Mouse (Mus musculus): ENCODE measurements around the gene Aebp1. TPM values are rescaled to one million over a fixed set of nuclear protein-coding genes. Genes with fewer than 3 reads are reported as not detected.

Aebp1 gene
- polyA plus RNA-seq, 1 experiment from 2014 or later = 19.0 TPM

DNA sequence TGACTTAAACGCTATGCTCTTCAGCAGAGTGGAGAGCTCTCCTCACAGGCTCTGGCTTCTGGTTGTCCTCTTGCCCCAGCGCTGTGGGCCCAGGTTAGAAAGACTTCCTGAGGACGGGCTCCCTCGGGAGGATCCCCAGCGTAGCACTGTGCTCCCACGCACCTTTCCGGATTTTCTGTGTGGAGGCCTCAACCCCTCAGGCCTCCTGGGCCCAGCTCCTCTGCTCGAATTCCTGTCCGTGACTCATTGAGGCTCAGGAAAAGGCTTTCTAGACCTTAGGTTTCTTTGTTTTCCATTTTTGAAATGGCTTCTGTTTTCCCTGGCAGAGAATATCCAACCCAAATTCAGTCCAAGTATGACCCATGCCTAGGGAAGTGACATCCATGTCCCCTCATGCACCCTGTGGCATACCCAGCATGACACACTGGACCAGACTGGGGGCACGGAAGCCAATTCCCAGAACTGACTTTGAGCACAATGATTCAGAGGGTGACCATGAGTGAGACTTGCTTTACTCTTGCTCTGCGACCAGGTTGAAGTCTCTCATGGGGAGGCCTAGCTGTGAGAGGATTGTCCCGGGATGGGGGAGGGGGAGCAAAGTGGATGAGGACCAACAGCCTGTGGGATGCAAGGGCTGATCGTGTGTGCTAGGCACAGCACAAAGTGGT is 1.7 kb upstream of the Aebp1 start:
- peaks cover 41% of the 10 kb centered on the region for H3K27me3 ChIP-seq (replicated peaks)
- H3K9ac ChIP-seq = no peak overlapping the region
- H3K36me3 ChIP-seq = no peaks in the 10 kb centered on the region
- H3K27ac ChIP-seq = no peak overlapping the region
- H3K4me3 ChIP-seq = no peak overlapping the region
- no peak for ATAC-seq (ENCODE audit: low FRiP score, low read depth)
- peaks cover 9% of the 10 kb centered on the region for H3K4me1 ChIP-seq
- WGBS = 87% methylated on average over 13 of the region's 13 CpGs
- H3K4me2 ChIP-seq (replicated peaks) = no peak overlapping the region
- no peaks in the 10 kb centered on the region for H3K9me3 ChIP-seq

GRCm38 (mm10) chr11:5860639-5861038 is 1.1 kb upstream of the Aebp1 start:
- H3K27me3 ChIP-seq (replicated peaks) = peaks cover 41% of the 10 kb centered on the region
- WGBS = 69% methylated on average over 6 of the region's 6 CpGs
- H3K9ac ChIP-seq = no peak overlapping the region
- H3K4me3 ChIP-seq = no peak overlapping the region
- H3K4me2 ChIP-seq (replicated peaks) = no peak overlapping the region
- peaks cover 9% of the 10 kb centered on the region for H3K4me1 ChIP-seq
- H3K27ac ChIP-seq = no peak overlapping the region
- no peaks in the 10 kb centered on the region for H3K36me3 ChIP-seq
- no peak for ATAC-seq (ENCODE audit: low FRiP score, low read depth)
- no peaks in the 10 kb centered on the region for H3K9me3 ChIP-seq

DNA sequence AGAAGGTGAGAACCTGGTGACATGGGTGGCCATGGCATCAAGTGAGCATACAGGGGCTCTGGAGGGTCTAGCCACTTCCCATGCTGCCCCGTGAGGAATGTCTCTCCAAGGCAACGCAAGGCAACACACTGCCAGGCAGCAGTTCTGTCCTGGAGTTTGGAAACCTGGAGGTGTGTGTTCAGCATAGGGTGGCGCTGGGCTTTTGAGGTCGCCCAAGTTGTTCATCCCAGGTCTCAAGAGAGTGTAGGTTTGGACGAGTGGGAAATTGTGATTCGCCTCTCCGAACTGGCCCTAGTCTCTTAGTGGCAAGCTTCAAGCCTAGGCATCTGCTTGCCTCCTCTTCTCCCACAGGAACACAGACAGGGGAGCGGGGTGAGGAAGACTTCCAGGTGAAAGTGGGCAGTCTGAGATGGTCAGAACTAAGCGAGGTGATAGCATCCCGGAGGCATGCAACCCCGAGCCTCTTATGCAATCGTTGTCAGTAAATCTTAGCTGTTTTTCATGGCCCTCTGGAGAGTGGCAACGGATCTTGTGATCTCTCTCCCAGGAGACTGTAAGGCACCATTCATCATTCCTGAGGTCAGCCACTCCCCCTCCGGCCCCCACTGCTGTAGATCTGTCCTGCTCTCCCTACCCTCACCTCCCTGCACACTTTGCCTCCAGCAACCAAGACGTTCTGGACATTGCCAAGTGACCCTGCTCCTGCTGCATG is 803 bp downstream of the Aebp1 start:
- peaks cover 9% of the 10 kb centered on the region for H3K4me1 ChIP-seq
- H3K9me3 ChIP-seq = no peaks in the 10 kb centered on the region
- H3K4me2 ChIP-seq (replicated peaks) = peak overlapping the region; percentile 63
- no peak overlapping the region for H3K27ac ChIP-seq
- H3K4me3 ChIP-seq = peak overlapping the region; percentile 32
- peaks cover 41% of the 10 kb centered on the region for H3K27me3 ChIP-seq (replicated peaks)
- no peaks in the 10 kb centered on the region for H3K36me3 ChIP-seq
- peak overlapping the region; percentile 41; the same call in 1 of the 2 replicates for H3K9ac ChIP-seq
- WGBS = 20% methylated on average over 15 of the region's 15 CpGs
- no peak for ATAC-seq (ENCODE audit: low FRiP score, low read depth)

GRCm38 (mm10) chr11:5867196-5867595 is 5.4 kb downstream of the Aebp1 start:
- Histone ChIP-seq H3K36me3 (peaks cover 25% of the 10 kb centered on the region), H3K27me3 (replicated peaks) (peaks cover 16% of the 10 kb centered on the region), H3K9ac (no peak overlapping the region), H3K9me3 (no peaks in the 10 kb centered on the region), H3K4me3 (no peak overlapping the region), H3K27ac (no peak overlapping the region), H3K4me2 (replicated peaks) (no peak overlapping the region), H3K4me1 (no peaks in the 10 kb centered on the region; the same call in 1 of the 2 replicates)
- 91% methylated on average over 2 of the region's 2 CpGs for WGBS
- no peak for ATAC-seq (ENCODE audit: low FRiP score, low read depth)

DNA sequence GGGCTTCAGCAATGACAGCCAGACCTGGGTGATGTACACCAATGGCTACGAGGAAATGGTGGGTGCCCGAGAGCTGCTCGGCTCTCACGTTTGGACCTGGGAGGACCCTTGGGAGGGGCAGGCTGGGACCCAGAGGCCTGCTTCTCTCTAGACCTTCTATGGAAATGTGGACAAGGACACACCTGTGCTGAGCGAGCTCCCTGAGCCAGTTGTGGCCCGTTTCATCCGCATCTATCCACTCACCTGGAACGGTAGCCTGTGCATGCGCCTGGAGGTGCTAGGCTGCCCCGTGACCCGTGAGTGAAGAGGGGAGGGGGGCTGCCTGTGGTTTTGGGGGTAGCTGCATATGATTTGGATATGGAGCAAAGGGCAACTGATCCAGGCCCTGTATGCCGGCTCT is 6.6 kb downstream of the Aebp1 start:
- Histone ChIP-seq H3K4me2 (replicated peaks) (no peak overlapping the region), H3K27me3 (replicated peaks) (0 out of 2 replicates have a peak, but pooled peaks cover 5% of the 10 kb centered on the region), H3K9ac (no peak overlapping the region), H3K27ac (no peak overlapping the region), H3K36me3 (peaks cover 36% of the 10 kb centered on the region), H3K4me3 (no peak overlapping the region), H3K4me1 (no peaks in the 10 kb centered on the region), H3K9me3 (no peaks in the 10 kb centered on the region)
- 92% methylated on average over 12 of the region's 12 CpGs for WGBS
- ATAC-seq (ENCODE audit: low FRiP score, low read depth) = no peak

DNA sequence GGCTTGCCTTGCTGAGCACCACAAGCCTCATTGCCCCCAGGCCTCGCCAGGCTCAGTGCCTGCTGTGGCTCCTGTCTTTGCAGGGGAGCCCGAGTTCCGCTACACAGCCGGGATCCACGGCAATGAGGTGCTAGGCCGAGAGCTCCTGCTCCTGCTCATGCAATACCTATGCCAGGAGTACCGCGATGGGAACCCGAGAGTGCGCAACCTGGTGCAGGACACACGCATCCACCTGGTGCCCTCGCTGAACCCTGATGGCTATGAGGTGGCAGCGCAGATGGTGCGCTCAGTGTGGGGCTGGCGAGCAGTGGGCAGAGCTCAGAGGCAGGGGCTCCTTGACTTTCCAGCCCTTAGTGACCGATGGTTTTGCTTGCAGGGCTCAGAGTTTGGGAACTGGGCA is 7.6 kb downstream of the Aebp1 start:
- WGBS = 94% methylated on average over 16 of the region's 16 CpGs
- Histone ChIP-seq H3K27ac (no peak overlapping the region), H3K4me2 (replicated peaks) (no peak overlapping the region), H3K4me3 (no peak overlapping the region), H3K36me3 (peaks cover 46% of the 10 kb centered on the region), H3K4me1 (no peaks in the 10 kb centered on the region), H3K27me3 (replicated peaks) (no peaks in the 10 kb centered on the region), H3K9ac (no peak overlapping the region), H3K9me3 (no peaks in the 10 kb centered on the region)
- no peak for ATAC-seq (ENCODE audit: low FRiP score, low read depth)

- ATAC-seq (ENCODE audit: low FRiP score, low read depth) = no peak
- no peak overlapping the region for H3K4me3 ChIP-seq
- no peak overlapping the region for H3K27ac ChIP-seq
- H3K9ac ChIP-seq = no peak overlapping the region
- no peaks in the 10 kb centered on the region for H3K9me3 ChIP-seq
- no peaks in the 10 kb centered on the region for H3K4me1 ChIP-seq
- 93% methylated on average over 16 of the region's 16 CpGs for WGBS
- peaks cover 53% of the 10 kb centered on the region for H3K36me3 ChIP-seq
- no peaks in the 10 kb centered on the region for H3K27me3 ChIP-seq (replicated peaks)
- H3K4me2 ChIP-seq (replicated peaks) = no peak overlapping the region
These were observed 8.3 kb downstream of the Aebp1 start for GRCm38 (mm10) chr11:5870069-5870468.

- ATAC-seq (ENCODE audit: low FRiP score, low read depth) = no peak
- H3K9me3 ChIP-seq = no peaks in the 10 kb centered on the region
- H3K4me1 ChIP-seq = peaks cover 10% of the 10 kb centered on the region
- no peak overlapping the region for H3K4me3 ChIP-seq
- WGBS = 94% methylated on average over 11 of the region's 11 CpGs
- no peak overlapping the region for H3K4me2 ChIP-seq (replicated peaks)
- H3K36me3 ChIP-seq = peaks cover 61% of the 10 kb centered on the region
- no peaks in the 10 kb centered on the region for H3K27me3 ChIP-seq (replicated peaks)
- no peak overlapping the region for H3K27ac ChIP-seq
- H3K9ac ChIP-seq = no peak overlapping the region
These were observed 11.0 kb downstream of the Aebp1 start for GRCm38 (mm10) chr11:5872707-5873106.

DNA sequence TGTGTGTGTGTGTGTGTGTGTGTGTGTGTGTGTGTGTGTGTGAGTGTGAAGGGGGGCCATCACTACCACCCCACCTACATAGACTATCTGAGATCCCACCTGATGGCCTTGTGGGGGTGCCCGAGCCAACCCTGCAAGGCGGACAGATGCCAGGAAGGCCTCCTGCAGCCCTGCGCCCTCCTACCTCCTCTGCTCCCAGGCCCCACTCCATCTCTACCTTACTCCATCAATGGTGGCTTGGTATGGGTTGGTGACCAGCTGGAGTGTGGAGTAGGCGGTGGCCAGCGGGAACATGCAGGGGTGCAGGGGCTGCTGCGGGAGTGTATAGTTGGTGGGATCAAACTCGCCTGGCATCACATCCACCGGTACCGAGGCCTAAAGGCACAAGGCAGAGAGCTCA is 11.4 kb downstream of the Aebp1 start:
- no peak for ATAC-seq (ENCODE audit: low FRiP score, low read depth)
- H3K9me3 ChIP-seq = no peaks in the 10 kb centered on the region
- no peak overlapping the region for H3K27ac ChIP-seq
- peaks cover 61% of the 10 kb centered on the region for H3K36me3 ChIP-seq
- H3K4me1 ChIP-seq = peaks cover 10% of the 10 kb centered on the region
- no peak overlapping the region for H3K4me3 ChIP-seq
- 98% methylated on average over 9 of the region's 9 CpGs for WGBS
- H3K9ac ChIP-seq = no peak overlapping the region
- no peak overlapping the region for H3K4me2 ChIP-seq (replicated peaks)
- no peaks in the 10 kb centered on the region for H3K27me3 ChIP-seq (replicated peaks)

- Histone ChIP-seq H3K4me1 (peaks cover 10% of the 10 kb centered on the region), H3K36me3 (peaks cover 35% of the 10 kb centered on the region), H3K27ac (no peak overlapping the region), H3K4me2 (replicated peaks) (peak overlapping the region; percentile 58), H3K4me3 (peak overlapping the region; percentile 61), H3K27me3 (replicated peaks) (no peaks in the 10 kb centered on the region), H3K9ac (peak overlapping the region; percentile 48), H3K9me3 (no peaks in the 10 kb centered on the region)
- 6% methylated on average over 5 of the region's 5 CpGs for WGBS
- ATAC-seq (ENCODE audit: low FRiP score, low read depth) = no peak
These were observed 15.7 kb downstream of the Aebp1 start for GRCm38 (mm10) chr11:5877421-5877820.

DNA sequence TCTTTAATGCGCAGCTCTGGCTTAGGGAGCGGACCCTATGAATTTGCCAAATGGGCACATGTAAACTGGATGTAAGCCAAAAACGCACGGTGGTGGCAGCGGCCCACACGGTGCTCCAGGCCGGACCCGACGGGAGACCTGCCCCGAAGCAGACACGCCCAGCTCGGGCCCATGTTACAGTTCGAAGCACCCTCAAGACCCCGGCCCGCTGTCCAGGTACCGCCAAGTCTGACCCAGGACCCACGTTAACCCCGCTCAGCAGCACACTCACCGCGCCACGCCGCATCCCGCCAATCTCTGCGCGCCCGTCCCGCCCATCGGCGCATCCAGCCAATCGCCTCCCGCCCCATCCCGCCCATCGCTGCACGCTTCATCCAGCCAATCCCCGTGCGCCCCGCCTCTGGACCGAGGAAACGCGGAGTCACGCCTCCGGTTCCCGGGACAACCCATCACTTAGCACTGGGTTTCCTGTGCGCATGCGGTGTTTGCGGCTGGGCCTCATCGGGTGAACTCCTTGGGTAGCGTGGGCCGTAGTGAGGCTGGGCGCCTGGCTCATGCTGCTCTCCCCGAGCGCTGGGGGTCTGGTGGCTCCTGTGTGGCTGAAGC is 16.3 kb downstream of the Aebp1 start, which contains the start of gene Pold2:
Gene Pold2, minus strand, starts transcription at position 372 of the 606 bp plus-strand sequence.
- Histone ChIP-seq H3K4me2 (replicated peaks) (peak within 1 kb of the TSS; percentile 58), H3K4me1 (peaks cover 10% of the 10 kb centered on the region), H3K36me3 (peaks cover 29% of the 10 kb centered on the region), H3K27ac (peak within 1 kb of the TSS; percentile 39; the same call in 1 of the 2 replicates), H3K4me3 (peak within 1 kb of the TSS; percentile 61), H3K27me3 (replicated peaks) (no peaks in the 10 kb centered on the region), H3K9ac (peak within 1 kb of the TSS; percentile 53), H3K9me3 (no peaks in the 10 kb centered on the region)
- peak; percentile 98 for ATAC-seq (ENCODE audit: low FRiP score, low read depth)
- 0% methylated on average over 52 of the region's 52 CpGs for WGBS

- no peak for ATAC-seq (ENCODE audit: low FRiP score, low read depth)
- Histone ChIP-seq H3K27me3 (replicated peaks) (no peaks in the 10 kb centered on the region), H3K4me3 (peak overlapping the region; percentile 61; the same call in 1 of the 2 replicates), H3K27ac (peak overlapping the region; percentile 39; the same call in 1 of the 2 replicates), H3K9me3 (no peaks in the 10 kb centered on the region), H3K36me3 (peaks cover 22% of the 10 kb centered on the region), H3K4me1 (peaks cover 10% of the 10 kb centered on the region), H3K9ac (peak overlapping the region; percentile 47; the same call in 1 of the 2 replicates), H3K4me2 (replicated peaks) (peak overlapping the region; percentile 58)
- WGBS = 54% methylated on average over 8 of the region's 8 CpGs
These were observed 16.9 kb downstream of the Aebp1 start for GRCm38 (mm10) chr11:5878661-5879060.
